Mouse (Mus musculus) mesoderm, embryonic 11.5 days (tissue): Measurements from ENCODE around the gene Hnrnpc.
A peak's percentile ranks its signal among the peaks of the same experiment; 100 is the strongest.
"Not testable (repeated sequence)": the region's sequence is repeated elsewhere in the genome, so short reads cannot be mapped to it uniquely, and the experiment has no call there.

Experiments used
- DNase-seq: peaks from one replicate; pipeline ENCODE4 v3.0.0-alpha.2; 2012; ENCODE audit warnings: low read depth, low spot score

Hnrnpc gene

DNA sequence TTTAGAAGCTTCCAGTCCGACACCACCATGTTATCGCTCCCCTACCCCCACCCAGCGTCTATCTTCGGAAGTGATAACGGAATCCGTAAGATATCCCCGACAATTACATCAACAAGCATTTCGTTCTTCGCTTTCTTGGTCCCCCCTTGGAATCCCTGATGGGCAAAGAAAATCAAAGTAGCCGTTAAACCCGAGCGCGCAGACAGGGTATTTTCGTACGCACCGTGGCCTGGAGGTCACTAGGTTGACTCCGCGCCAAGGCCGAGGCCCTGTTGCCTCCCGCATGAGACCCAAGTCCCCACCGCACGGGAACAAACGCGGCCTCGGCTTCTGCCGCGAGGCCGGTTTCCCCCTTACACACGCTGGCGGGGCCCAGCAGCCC, 363 bp downstream of the Hnrnpc start:
- DNase-seq, result peak; percentile 48

DNA sequence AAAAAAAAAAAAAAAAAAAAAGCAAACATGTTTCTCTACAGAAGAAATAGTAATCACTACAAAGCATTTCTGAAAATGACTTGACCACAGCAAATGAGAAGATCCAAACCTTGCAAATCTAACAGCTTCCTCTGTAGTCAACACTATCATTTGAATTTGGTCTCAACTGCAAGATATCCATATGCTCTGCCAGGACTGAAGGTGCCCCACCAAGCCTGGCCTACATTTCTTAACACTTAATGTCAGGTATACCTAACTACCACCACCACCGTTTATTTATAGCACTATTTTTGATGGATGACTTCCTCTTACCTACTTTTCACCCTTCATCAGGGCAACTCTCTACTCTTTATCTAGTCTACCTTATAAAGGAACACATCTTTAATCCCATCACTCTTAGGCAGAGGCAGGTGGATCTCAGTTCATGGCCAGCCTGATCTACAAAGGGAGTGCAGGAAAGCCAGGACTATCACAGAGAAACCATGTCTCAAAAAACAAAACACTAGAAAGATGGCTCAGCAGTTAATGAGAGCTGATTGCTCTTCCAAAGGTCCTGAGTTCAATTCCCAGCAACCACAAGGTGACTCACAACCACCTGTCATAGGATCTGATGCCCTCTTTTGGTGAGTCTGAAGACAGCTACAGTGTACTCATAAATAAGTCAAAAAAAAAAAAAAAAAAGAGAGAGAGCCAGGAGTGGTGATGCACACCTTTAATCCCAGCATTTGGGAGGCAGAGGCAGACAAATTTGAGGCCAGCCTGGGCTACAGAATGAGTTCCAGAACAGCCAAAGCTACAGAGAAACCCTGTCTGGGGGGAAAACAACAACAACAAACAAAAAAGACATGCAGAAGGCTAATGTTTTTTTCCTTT, 2.3 kb downstream of the Hnrnpc start:
- no peak for DNase-seq

DNA sequence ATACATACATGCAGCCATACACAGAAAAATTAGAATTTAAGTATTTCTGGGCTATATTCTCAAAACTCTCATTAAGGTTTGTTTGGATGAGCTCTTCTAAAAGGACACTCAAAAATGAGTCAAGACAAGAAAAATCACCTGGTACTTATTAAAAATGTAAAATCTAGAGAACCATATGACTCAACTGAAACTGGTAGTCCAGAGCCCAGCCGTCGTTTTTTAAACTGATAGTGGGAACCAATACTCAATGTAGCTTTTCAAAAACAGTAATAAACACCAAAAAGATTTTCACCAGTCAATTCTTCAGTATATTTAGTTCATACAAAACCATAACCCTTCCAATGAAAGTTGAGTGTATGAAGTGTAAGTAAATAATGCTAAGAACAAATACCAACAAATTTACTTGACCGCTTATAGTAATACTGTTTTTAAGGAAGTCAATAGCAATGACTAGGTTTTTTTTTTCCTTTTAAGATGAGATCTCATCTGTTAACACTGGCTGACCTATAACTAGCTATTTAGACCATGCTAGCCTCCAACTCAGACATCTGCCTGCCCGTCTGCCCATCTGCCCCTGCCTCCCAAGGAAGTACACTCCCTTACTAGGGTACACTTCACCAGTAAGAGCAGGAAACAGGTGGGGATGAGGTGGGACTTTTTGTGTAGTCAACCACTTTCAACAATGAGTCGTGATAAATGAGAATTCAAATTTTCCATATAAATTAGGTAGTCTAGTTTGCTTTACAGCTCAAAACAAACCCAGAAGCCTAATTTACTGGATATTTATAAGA, 3.5 kb downstream of the Hnrnpc start:
- DNase-seq, result no peak

DNA sequence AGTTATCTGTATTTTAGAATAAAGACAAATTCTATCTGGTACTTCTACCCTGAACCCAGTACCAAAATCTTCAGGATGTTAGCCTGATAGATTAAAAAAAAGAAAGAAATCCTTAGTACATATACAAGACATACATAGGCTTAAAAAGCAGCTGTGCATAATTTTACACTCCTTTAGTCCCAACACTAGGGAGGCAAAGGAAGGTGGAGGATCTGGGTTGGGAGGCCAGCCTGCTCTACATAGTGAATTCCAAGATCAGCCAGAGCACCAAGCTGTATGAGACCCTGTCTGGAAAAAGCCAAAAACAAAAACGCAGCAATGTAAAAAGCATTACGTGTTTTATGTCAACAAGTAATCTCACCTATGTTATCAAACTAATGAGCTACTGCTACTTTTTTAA, 4.3 kb downstream of the Hnrnpc start:
- no peak for DNase-seq

DNA sequence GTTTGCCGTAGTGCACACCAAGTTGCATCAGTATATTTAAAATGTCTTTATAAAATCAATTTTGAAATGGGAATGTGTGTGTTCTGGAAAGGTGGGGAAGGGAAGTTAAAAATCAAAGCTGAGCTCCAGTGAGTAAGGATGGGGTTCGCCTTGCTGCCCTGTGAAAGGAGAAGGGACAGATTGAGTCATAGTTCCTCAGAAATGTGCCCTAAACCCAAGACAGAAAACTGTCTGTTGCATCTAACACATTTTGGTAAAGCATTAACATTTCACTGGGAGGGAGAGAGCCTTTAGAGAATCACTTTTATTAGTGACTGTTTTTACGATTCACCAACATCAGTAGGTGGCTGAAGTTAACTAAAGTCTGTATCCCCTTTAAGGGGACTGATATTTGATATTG, 5.4 kb downstream of the Hnrnpc start:
- not testable (repeated sequence) for DNase-seq

DNA sequence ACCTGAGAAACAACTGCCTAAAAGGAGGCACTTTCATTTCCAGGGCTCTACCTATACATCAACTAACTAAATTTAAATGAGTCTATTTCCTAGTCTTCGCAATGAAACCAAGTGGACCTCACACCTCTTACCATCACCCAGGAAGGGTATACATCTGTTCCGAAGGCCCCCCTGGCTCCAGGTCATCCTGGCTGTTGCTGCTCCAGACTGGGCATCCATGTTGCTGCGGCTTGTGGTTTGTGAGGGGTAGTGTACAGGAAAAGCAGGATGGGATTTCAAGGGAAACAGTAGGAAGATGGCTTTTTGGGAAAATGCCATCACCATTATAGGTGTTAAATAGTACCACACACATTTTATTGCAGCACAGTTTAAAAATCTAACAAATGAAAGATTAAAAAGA, 6.6 kb downstream of the Hnrnpc start:
- DNase-seq, result not testable (repeated sequence)

DNA sequence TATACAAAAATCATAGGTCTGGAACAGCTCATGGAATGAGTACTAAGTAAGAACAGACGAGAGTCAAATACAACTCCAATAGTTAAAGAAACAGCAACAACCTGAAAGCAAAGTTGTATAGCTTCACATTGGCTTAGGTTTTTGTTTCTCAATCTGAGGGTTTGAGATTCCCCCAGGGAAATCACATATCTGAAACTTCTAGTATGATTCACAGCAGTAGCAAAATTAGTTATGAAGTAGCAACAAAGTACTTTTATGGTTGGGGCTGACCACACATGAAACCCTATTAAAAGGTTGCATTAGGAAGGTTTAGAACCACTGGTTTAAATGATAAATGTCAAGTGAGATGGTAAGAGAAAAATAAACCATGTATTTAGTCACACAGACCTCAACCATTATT, 9.3 kb downstream of the Hnrnpc start:
- no peak for DNase-seq

DNA sequence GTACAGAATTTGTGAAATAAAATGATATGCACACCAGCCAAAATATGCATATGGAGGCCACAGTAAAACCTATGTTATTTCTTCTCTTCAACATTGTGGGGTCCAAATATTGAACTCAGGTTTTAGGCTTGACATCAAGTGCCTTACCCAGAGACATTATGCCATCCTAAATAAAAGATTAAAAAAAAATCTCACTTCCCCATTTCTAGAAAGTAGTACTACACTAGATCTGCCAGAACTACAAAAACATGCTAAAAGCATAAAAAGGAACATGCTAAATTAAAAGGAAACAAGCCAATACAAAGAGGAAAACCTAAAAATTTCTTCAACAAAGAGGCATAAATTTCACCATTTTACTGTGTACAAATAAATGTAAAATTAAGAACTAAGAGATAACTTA, 20.7 kb downstream of the Hnrnpc start:
- no peak for DNase-seq

DNA sequence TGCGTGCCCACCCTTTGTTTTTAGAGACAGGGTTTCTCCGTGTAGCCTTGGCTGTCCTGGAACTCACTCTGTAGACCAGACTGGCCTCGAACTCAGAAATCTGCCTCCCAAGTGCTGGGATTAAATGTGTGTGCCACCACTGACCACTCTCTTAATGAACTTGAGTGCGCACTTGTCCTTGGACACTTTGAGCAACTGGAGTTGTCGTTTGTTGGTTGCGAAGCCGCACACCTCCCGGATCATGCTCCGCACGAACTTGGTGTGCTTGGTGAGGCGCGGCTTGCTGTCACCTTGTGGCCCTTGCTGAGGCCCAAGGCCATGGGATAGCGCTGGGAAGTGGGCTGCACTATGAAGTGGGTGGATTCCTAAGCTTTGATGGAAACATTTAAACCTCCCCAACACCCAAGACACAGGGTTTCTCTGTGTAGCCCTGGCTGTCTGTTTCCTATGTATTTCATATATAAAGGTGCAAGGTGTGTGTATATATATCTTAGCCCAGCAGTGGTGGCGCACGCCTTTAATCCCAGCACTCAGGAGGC, 32.2 kb downstream of the Hnrnpc start:
- DNase-seq, result no peak

DNA sequence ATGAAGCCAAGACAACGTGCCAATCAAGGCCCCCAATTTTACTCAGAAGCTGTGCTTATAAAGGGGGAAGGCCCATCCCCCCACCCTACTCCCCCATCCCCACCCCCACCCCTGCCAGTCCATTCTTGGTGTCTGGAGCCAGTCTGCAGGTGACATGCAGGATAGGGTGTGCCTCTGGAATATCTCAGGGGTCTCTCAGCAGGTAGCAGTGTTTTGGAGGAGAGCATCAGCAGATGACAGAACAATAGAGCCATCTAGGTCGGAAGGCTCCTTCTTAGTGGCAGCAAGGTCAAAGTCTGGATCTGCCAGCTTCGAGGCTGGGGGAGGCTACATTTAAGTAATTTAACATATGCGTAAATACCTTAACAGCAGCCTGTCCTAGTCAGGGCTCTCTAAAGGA, 37.7 kb downstream of the Hnrnpc start:
- DNase-seq, result no peak

DNA sequence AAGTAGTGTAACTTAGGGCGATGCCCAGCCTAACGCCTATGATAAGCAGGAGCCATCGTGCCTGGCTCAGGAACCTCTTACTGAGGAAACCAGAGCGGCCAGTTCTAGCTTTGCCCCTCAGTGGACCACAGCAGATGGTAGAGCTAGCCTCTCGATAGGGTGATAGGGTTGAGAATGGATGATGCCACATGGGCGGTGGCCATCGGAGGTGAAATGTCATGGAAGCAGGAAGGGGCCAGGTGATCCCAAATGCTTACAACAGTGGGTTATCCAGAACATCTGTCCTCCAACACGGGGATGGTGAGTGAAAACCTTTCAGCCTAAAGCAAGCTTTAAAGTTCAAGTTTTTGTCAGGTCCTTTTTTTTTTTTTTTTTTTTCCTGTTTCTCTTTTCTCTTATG, 42.0 kb downstream of the Hnrnpc start:
- no peak for DNase-seq

DNA sequence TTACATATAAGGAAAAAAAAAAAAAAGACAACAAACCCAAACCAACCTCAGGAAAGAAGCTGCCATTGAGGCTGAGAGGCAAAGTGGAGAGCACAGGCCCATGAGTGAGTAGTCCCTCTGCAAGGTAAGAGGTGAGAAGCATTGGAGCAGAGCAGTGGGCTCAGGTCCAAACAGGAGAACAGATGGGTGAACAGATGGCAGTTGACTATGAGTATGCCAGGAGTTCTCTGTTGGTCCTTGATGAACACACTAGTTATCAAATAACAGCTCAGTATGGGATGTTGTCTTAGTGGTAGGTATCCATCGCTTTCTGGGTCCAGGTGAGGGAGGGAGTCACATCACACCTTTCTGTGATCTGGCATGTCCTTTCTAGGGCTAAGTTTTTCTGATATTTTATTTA, 43.0 kb downstream of the Hnrnpc start:
- no peak for DNase-seq

DNA sequence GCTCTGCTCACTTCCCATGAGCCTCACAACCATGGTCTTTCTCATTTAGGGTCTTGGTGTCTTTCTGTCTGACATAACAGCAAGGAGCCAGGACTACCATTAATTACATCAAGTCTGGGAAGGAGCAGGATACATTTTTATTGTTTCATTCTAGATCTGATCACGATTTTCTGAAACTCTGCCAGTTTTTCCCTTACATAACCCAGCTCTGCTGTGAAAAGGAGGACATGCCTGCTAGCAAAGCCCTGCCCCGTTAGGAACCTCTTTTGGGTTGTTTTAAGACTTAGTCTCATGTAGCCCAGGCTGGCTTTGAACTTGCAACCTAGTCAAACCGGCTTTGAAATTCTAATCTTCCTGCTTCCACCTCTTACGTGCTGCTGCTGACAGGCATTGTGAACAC, 43.8 kb downstream of the Hnrnpc start:
- DNase-seq, result no peak

DNA sequence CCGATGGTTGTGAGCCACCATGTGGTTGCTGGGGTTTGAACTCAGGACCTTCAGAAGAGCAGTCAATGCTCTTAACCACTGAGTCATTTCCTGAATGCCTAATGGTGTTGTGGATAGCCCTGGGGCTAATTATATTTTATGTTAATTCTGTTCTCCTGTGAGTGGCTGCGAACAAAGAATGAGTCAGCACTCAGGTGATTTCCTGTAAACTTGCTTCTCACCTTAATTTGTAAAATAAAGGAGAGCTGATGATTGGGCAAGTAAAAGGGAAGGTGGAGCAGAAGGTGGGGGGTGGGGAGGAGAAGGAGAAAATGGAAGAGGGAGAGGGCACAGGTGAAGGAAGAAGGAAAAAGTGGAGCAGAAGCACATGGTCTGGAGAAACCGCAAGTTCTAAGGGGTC, 51.1 kb downstream of the Hnrnpc start:
- not testable (repeated sequence) for DNase-seq

DNA sequence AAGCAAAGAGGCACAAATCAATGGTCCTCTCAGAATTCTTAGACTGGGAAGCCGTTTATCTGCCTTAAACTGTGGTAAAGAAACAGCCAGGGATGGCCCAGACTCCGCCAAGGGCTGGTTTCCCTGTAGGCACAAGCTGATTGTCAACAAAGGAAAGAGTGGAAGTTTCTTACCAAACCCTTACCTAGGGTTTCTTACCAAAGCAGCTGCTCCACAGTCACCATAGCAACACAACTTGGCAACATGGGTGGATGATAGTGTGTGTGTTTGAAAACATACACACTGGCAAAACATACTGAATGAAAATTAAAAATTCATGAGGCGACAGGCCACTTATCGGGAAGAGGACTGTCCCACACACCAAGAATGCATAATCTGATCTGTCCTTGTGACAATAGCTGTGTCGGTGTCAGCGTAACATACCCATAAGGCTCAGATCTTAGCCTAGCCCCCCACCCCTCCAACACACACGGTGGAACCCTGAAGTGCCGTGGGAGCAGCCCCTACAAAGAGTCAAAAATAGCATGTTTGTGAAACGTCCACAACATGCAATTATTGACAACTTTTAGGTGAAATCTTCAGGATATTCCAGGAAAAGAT, 57.8 kb downstream of the Hnrnpc start:
- DNase-seq, result no peak

DNA sequence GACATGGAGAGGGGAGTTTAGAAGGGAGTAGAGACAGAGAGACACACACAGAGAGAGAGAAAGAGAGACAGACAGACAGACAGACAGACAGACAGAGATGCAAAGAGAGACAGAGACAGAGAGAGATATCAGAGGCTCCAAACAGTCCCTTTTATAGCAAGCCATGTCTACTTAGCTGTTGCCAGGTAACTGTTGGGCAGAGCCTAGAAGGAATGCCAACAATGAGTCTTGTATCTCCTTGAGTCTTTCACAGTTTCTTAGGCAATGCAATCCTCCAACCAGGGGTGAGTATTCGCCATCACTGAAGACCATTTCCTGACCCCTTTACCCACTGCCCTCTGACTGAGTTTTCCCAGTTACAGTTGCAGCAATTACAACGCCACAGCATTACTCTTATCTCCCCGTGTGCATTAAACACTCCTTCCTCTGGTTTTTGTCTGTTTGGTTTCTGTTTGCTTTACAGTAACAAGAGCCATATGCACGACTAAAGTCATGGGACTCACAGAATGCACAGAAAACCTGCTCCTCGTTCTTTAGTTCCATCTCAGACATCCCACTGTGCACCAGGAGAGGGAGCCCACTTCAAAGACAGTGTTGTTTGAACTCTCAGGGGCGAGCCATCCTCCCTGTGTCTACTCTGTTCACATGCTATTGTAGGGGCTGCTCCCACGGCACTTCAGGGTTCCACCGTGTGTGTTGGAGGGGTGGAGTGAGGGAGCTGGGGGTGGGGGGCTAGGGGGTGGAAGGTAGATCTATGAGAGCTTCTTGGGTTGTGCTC, 58.7 kb downstream of the Hnrnpc start:
- peak; percentile 53 for DNase-seq

DNA sequence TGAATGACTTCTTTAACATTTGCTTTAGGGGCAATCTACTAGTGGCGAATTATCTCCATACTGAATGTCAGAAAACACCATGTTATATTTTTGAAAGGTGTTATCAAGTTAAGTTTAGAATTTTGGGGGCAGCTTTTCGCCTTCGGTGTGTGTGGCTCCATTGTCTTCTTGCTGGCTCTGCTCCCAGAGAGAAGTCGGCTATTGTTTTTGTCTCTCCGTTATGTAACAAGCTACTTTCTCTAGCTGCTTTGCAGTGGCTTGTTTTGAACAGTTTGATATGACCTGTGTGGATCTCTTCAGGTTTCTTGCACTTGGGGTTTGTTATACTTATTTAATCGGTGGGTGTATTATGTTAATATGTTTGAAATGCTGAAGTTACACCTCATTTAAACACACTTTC, 60.4 kb downstream of the Hnrnpc start:
- no peak for DNase-seq

DNA sequence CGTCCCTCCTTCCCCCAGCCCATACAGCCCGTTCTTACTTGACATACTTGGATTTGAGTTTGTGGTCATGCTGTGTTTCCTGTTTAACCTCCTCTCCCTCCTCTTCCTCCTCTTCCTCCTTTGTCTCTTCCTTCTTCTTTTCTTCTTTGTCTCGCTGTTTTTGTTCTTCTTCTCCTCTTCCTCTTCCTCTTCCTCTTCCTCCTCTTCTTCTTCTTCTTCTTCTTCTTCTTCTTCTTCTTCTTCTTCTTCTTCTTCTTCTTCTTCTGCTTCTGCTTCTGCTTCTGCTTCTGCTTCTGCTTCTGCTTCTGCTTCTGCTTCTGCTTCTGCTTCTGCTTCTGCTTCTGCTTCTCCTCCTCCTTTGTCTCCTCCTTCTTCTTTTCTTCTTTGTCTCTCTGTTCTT, 61.5 kb downstream of the Hnrnpc start, which contains the start of gene Olfr221:
Gene Olfr221, minus strand, starts transcription at position 101 of the 400 bp plus-strand sequence.
- DNase-seq, result not testable (repeated sequence)

DNA sequence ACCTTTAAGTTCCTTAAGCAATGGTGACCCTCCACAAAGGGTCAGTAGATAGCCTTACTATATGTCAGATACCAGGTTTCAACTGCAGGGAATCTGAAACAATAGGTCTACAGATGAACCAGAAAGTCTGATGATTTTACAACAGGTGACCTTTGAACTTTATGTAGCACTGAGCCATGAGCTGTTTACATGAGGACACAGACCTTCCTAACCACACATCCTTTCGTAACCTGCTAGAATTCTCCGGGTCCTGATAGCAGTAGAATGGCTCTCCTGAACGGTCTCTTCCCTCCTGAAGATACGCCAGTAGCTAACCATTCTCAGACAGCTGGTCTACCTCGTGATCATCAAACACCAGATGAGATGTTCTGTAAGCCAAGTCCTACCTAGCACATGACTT, 64.5 kb downstream of the Hnrnpc start:
- DNase-seq, result no peak

DNA sequence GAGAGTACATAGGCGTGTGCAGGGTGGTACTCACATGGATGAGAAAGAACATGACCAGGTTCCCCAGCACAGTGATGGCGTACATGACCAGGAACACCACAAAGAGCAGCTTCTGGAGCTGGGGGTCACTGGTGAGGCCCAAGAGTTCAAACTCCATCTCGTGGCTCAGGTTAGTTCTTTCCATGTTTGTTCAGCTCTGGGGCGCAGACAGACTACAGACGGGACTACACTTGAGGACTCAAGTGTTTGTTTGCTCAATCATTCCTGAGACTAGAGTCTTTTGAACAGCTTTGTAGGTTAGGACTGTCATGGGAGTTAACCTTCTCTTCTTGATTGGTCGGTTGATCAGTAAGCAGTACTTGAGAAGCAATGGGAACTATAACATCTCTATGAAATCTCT, 67.9 kb downstream of the Hnrnpc start:
- no peak for DNase-seq

DNA sequence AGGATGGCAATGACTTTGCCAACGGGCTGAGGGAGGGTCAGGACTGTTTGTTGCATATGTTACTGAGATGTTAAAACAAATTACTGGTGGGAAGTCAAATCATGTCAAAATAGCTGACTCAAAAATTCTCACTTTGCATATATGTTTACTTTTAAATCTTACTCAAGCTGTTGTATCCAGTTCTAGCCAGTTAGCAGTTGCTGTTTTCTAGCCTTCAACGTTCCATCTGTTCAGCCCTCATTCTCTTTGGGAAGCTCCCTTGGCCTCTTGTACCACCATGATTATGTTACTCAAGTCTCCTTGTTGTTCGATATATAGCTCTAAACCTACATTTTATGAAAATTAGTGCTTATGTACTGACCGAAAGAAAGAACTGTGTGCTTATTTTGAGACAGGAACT, 77.5 kb downstream of the Hnrnpc start:
- DNase-seq, result no peak
